7 mouse cellular contexts compared by ENCODE assay signal in the genomic region with DNA sequence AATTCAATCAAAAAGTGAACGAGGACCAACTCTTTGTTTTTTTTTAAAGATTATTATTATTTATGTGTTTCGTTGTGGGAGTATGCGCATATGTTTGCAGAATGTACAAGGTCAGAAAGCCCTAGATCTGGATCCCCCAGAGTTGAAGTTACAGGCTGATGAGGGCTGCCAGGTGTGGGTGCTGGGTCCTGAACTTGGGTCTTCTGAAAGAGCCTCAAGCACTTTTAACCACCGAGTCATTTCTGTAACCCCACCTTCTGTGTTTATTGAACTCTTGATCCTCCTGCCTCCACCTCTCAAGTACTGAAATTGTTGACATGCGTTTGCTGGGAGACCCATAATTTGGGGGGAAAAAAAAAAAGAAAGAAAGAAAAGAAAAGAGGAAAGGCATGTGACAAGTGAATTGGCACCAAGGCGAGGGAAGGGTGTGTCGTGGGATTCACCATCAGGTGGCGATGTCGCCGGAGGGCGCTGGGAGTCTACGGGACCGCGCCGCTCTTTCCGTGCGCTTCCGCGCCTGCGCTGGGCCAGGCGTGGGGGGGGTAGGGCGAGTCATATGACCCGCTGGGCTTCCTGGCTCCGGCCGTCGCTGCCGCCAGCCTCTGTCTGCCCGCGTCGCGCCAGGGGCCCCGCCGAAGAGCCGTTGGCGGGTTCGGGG. TPM values are rescaled to one million over a fixed set of nuclear protein-coding genes. Genes with fewer than 3 reads are reported as not detected.
DNase-seq lines count a peak whose midpoint lies in the region; ATAC-seq lines count a peak whose summit lies in the region.

A gene (plus strand): TSS at position 574 of the 658 bp plus-strand sequence.

- no peaks in the 10 kb centered on the region for H3K36me3 ChIP-seq in embryonic facial prominence, embryonic 11.5 days (replicated peaks; ENCODE audit: control insufficient read depth, insufficient read depth, low read depth, low read length)
- H3K36me3 ChIP-seq in limb, embryonic 11.5 days (ENCODE audit: control insufficient read depth, insufficient read depth, low read length) = no peaks in the 10 kb centered on the region
- no peaks in the 10 kb centered on the region for H3K36me3 ChIP-seq in midbrain, embryonic 14.5 days (ENCODE audit: control insufficient read depth, insufficient read depth, low read length)

- peak within 1 kb of the TSS; percentile 100 for H3K4me3 ChIP-seq in embryonic facial prominence, embryonic 11.5 days (ENCODE audit: low read depth, low read length)
- H3K4me3 ChIP-seq in limb, embryonic 11.5 days (ENCODE audit: low read depth, low read length) = peak within 1 kb of the TSS; percentile 99
- peak within 1 kb of the TSS; percentile 100 for H3K4me3 ChIP-seq in midbrain, embryonic 14.5 days (replicated peaks; ENCODE audit: low read depth, low read length)

- 10% methylated on average over 36 of the region's 36 CpGs for WGBS in embryonic facial prominence, embryonic 11.5 days
- WGBS in limb, embryonic 11.5 days = 11% methylated on average over 36 of the region's 36 CpGs
- 12% methylated on average over 31 of the region's 36 CpGs for WGBS in midbrain, embryonic 14.5 days

- peak within 1 kb of the TSS; percentile 78 for H3K4me2 ChIP-seq in embryonic facial prominence, embryonic 11.5 days (ENCODE audit: low read depth, low read length)
- H3K4me2 ChIP-seq in limb, embryonic 11.5 days (ENCODE audit: low read depth, severe bottlenecking) = peak within 1 kb of the TSS; percentile 74
- H3K4me2 ChIP-seq in midbrain, embryonic 14.5 days (ENCODE audit: low read length) = peak within 1 kb of the TSS; percentile 83

- peak within 1 kb of the TSS; percentile 78; the same call in 1 of the 2 replicates for H3K27ac ChIP-seq in embryonic facial prominence, embryonic 11.5 days (replicated peaks; ENCODE audit: low read depth, low read length)
- peak within 1 kb of the TSS; percentile 37; the same call in 1 of the 2 replicates for H3K27ac ChIP-seq in limb, embryonic 11.5 days (replicated peaks; ENCODE audit: low read depth, low read length)
- H3K27ac ChIP-seq in midbrain, embryonic 14.5 days (replicated peaks; ENCODE audit: low read depth, low read length) = peak within 1 kb of the TSS; percentile 85

- peak; percentile 99 for DNase-seq in adrenal gland, postnatal 14 days
- peak; percentile 96 for DNase-seq in embryonic facial prominence, embryonic 11.5 days (ENCODE audit: low spot score)
- DNase-seq in heart, adult 11 months = peak; percentile 99
- peak; percentile 95 for DNase-seq in kidney, adult 18-20 months
- peak; percentile 97 for DNase-seq in limb, embryonic 11.5 days (ENCODE audit: low spot score)
- DNase-seq in midbrain, embryonic 14.5 days = peak; percentile 99
- DNase-seq in spleen, adult 18-20 months = peak; percentile 91 to 97

- no peaks in the 10 kb centered on the region for H3K4me1 ChIP-seq in embryonic facial prominence, embryonic 11.5 days (ENCODE audit: control insufficient read depth, insufficient read depth, low read length)
- peaks cover 7% of the 10 kb centered on the region for H3K4me1 ChIP-seq in limb, embryonic 11.5 days (ENCODE audit: control insufficient read depth, insufficient read depth, low read length)
- H3K4me1 ChIP-seq in midbrain, embryonic 14.5 days (ENCODE audit: control insufficient read depth, insufficient read depth, low read length) = peaks cover 14% of the 10 kb centered on the region

- peak; percentile 93 for ATAC-seq in embryonic facial prominence, embryonic 11.5 days (replicated peaks; ENCODE audit: insufficient number of reproducible peaks, low FRiP score, low TSS enrichment, low read depth)
- peak; percentile 95 for ATAC-seq in limb, embryonic 11.5 days (ENCODE audit: insufficient number of reproducible peaks, low FRiP score, low TSS enrichment, low read depth)
- peak; percentile 97 for ATAC-seq in midbrain, embryonic 14.5 days (ENCODE audit: low FRiP score, low TSS enrichment)

- H3K9ac ChIP-seq in embryonic facial prominence, embryonic 11.5 days (replicated peaks; ENCODE audit: low read length) = peak within 1 kb of the TSS; percentile 94
- H3K9ac ChIP-seq in limb, embryonic 11.5 days (ENCODE audit: low read length) = peak within 1 kb of the TSS; percentile 87
- H3K9ac ChIP-seq in midbrain, embryonic 14.5 days (replicated peaks; ENCODE audit: low read length) = peak within 1 kb of the TSS; percentile 94

- H3K27me3 ChIP-seq in embryonic facial prominence, embryonic 11.5 days (ENCODE audit: control insufficient read depth, insufficient read depth, low read length) = no peaks in the 10 kb centered on the region
- no peaks in the 10 kb centered on the region for H3K27me3 ChIP-seq in limb, embryonic 11.5 days (ENCODE audit: control insufficient read depth, insufficient read depth, low read length)
- H3K27me3 ChIP-seq in midbrain, embryonic 14.5 days (ENCODE audit: control insufficient read depth, insufficient read depth, low read length) = no peaks in the 10 kb centered on the region

- H3K9me3 ChIP-seq in embryonic facial prominence, embryonic 11.5 days (replicated peaks; ENCODE audit: control insufficient read depth, low read length) = no peaks in the 10 kb centered on the region
- H3K9me3 ChIP-seq in limb, embryonic 11.5 days (ENCODE audit: control insufficient read depth, low read length) = no peaks in the 10 kb centered on the region
- H3K9me3 ChIP-seq in midbrain, embryonic 14.5 days (ENCODE audit: control insufficient read depth, low read length) = no peaks in the 10 kb centered on the region

RNA-seq across cellular contexts. Expression of the gene that starts here (rescaled TPM):
- total RNA-seq in adrenal gland, postnatal 14 days (2021) = 104 and 112 TPM in 2 replicates
- polyA plus RNA-seq in embryonic facial prominence, embryonic 11.5 days (2014; fragmentation: Nextera tagmentation; extraction: Ambion mirVana) = 83.6 and 92.1 TPM in 2 replicates
- 72.2 and 73.1 TPM in 2 replicates for polyA plus RNA-seq in limb, embryonic 11.5 days (2014; fragmentation: Nextera tagmentation; extraction: Ambion mirVana)
- polyA plus RNA-seq in midbrain, embryonic 14.5 days (2014; fragmentation: Nextera tagmentation; extraction: Ambion mirVana) = 98.8 and 113 TPM in 2 replicates

Comparison
In these comparisons a context has a peak if more than half of its experiments do, and no peak if none do; other contexts are left out.
1. Peak in every context shown above with its lines: DNase-seq, ATAC-seq, H3K4me3 ChIP-seq and H3K27ac ChIP-seq.